Mouse (Mus musculus): ENCODE results near the gene Dmgdh.

DNA sequence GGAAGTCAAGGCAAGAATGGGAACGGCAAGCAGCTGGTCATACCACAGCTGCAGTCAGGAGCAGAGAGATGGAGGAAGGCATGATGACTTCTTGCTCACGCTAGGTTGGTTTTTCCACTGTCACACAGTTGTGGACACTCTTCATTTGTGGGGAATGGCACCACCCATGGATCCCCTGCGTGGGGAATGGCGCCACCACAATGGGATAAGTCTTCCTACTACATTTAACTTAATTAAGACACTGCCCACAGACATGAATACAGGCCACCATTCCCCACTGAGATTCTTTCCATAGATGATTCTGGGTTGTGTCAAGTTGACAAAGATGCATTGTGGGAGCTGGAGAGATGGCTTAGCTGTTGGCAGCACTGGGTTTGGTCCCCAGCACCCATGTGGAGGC lies 38.1 kb downstream of the Dmgdh start:
- TF ChIP-seq CTCF (IDR thresholded peaks at IDR 0.05; ENCODE audit: control insufficient read depth, insufficient read depth, insufficient replicate concordance, low read depth, low read length) (no peak), POLR2A (IDR thresholded peaks at IDR 0.05; ENCODE audit: control insufficient read depth, low read depth, low read length) (no peak)

Measured in testis, adult 2 months (tissue).